Mouse (Mus musculus): ENCODE data around the gene Ndufb6. TPM values are rescaled to one million over a fixed set of nuclear protein-coding genes. Genes with fewer than 3 reads are reported as not detected.

Ndufb6 gene
- polyA plus RNA-seq, 1 experiment from 2014 or later: 310 TPM

DNA sequence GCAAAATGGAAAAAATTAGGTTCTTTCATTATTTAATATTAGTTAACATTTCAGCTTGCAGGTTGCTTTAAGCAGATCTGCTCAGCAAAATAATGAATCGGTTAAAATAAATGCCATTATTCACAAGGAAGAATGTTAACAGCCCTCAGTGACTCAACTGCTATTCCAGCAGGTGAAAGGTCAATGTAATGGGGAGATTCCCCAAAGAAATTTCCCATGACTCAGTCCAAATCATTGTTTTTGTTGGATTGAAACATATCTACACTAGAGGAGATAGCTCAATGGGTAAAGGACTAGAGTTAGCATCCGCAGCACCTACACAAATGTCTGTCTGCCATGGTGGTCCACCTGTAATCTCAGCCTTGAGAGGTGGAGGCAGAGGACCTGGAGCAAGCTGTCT is 9.8 kb upstream of the Ndufb6 start:
- no peaks in the 10 kb centered on the region for H3K36me3 ChIP-seq (replicated peaks)
- WGBS: 89% methylated on average over 2 of the region's 2 CpGs
- peaks cover 4% of the 10 kb centered on the region; the same call in 1 of the 2 replicates for H3K9me3 ChIP-seq
- H3K27me3 ChIP-seq (replicated peaks; ENCODE audit: low read depth, poor library complexity, severe bottlenecking): no peaks in the 10 kb centered on the region
- H3K4me1 ChIP-seq: no peaks in the 10 kb centered on the region
- no peak for DNase-seq (ENCODE audit: low spot score)
- no peak overlapping the region for H3K4me3 ChIP-seq
- no peak overlapping the region for H3K27ac ChIP-seq (replicated peaks)

DNA sequence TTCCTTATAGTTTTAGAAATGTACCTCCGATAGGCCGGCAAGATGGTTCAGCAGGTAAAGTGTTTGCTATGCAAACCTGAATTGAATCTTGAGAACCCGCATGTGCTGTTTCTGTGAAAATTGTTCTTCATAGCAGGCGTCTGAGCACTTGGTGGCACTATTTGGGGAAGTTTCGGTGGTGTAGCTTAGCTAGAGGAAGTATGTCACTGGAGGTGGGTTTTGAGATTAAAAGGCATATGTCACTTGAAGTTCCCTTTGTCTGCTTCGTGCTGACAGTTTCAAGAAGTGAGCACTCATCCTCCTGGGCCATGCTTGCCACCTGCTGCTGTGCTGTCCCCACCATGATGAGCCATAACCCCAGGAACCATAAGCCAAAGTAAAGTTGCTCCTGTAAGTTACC is 8.2 kb upstream of the Ndufb6 start:
- Histone ChIP-seq H3K4me1 (no peaks in the 10 kb centered on the region), H3K9me3 (peaks cover 3% of the 10 kb centered on the region; the same call in 1 of the 2 replicates), H3K27ac (replicated peaks) (no peak overlapping the region), H3K4me3 (no peak overlapping the region), H3K36me3 (replicated peaks) (no peaks in the 10 kb centered on the region), H3K27me3 (replicated peaks; ENCODE audit: low read depth, poor library complexity, severe bottlenecking) (no peaks in the 10 kb centered on the region)
- WGBS: 83% methylated on average over 6 of the region's 6 CpGs
- DNase-seq (ENCODE audit: low spot score): no peak

DNA sequence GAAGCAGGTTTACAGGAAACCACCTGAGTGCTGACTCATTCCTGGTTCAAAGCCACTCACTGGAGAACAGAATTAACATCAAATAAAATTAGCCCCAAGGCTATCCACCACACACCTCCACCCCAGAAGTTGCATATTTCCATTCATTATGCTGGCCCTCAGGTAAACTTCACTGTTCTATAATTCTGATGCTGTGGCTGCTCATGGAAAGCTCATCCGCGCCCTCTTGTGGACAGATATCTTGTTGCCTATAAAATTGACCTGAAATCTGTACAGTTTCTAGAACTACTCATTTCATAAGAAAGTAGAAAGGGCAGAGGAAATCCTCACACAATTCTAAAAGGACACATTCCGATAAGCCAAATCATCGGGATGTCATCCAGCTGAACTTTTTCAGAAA is 6.4 kb upstream of the Ndufb6 start:
- H3K36me3 ChIP-seq (replicated peaks): no peaks in the 10 kb centered on the region
- H3K9me3 ChIP-seq: peaks cover 1% of the 10 kb centered on the region; the same call in 1 of the 2 replicates
- peak; percentile 60 for DNase-seq (ENCODE audit: low spot score)
- no peak overlapping the region for H3K4me3 ChIP-seq
- no peak overlapping the region for H3K27ac ChIP-seq (replicated peaks)
- H3K4me1 ChIP-seq: no peaks in the 10 kb centered on the region
- WGBS: 22% methylated on average over 4 of the region's 4 CpGs
- H3K27me3 ChIP-seq (replicated peaks; ENCODE audit: low read depth, poor library complexity, severe bottlenecking): no peaks in the 10 kb centered on the region

DNA sequence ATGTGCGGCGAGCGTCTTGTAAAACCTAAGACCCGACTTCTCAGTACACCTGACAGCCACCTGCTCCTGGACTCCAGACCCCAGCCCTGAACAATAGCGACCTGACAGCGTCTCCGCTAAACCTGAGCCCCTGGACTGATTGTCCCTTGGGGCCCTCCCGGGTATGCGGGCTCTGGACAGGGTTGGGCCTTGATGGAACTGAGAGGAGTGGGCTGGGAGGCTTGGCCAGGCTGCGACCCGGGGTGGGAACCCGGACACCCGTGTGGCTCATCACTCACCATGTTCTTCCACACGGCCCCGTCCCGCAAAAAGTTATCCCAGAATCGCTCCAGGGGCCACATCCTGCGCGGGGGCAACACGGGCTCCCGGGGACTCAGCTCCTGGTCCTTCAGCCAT is 343 bp downstream of the Ndufb6 start:
- WGBS: under 1% methylated on average over 21 of the region's 21 CpGs
- Histone ChIP-seq H3K36me3 (replicated peaks) (peaks cover 24% of the 10 kb centered on the region), H3K4me1 (peaks cover 15% of the 10 kb centered on the region), H3K4me3 (peak overlapping the region; percentile 96), H3K27ac (replicated peaks) (peak overlapping the region; percentile 86), H3K27me3 (replicated peaks; ENCODE audit: low read depth, poor library complexity, severe bottlenecking) (no peaks in the 10 kb centered on the region), H3K9me3 (no peaks in the 10 kb centered on the region)
- DNase-seq (ENCODE audit: low spot score): no peak

DNA sequence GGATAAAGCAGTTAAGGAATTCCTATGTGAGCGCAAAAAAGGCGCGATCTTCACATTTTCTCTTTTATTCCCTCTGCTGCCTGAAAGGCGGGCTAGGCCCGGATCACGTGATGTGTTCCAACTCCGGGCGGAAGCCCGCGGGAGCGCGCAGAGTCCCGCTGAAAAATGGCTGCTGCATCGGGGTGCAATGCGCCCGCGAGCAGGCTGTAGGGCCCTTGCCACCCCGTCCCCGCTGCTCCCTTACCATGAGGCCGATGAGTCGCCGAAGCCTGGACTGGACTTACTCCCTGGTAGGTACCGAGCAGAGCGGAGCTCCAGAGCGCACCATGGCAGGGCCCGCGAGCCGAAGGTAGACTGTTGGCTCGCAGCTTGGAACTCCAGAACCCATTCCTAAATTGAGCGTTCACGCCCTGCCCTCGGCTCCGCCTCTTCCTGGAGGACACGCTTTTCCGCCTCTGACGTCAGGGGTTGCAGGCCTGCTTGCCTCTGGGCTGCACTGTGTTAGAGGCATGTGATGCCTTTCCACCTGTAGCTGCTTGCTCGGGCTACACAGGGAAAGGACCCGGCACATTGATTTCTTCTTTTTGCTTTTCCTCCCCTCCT is 9.7 kb downstream of the Ndufb6 start, which contains the start of the genes Smim27 and Topors:
Gene Smim27, plus strand, starts transcription at position 150 of the 603 bp plus-strand sequence.
Gene Topors, minus strand, starts transcription at position 421 of the 603 bp plus-strand sequence.
- H3K4me1 ChIP-seq: peaks cover 20% of the 10 kb centered on the region
- H3K4me3 ChIP-seq: peak within 1 kb of the TSS; percentile 69
- H3K27ac ChIP-seq (replicated peaks): peak within 1 kb of the TSS; percentile 97
- under 1% methylated on average over 38 of the region's 38 CpGs for WGBS
- peaks cover 61% of the 10 kb centered on the region for H3K36me3 ChIP-seq (replicated peaks)
- H3K9me3 ChIP-seq: no peaks in the 10 kb centered on the region
- peak; percentile 97 for DNase-seq (ENCODE audit: low spot score)
- no peaks in the 10 kb centered on the region for H3K27me3 ChIP-seq (replicated peaks; ENCODE audit: low read depth, poor library complexity, severe bottlenecking)

DNA sequence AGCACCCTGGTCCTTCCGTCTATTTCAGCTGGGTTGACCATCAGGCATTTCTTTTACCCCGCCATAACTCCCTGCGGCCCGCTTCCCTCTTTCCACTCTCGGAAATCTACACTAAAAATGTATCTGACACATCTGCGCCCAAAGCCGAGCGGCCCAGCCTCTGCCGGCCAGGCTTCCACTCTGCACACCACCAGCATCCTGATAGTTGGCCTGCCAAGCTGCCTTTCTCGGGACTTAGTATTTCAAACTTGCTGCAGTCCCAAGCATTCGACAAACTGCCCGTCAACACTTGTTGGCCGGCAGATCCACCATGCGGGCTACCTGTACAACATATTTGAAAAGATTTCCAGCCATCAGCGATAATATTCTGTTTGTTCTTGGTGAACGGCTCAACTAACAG is 10.4 kb downstream of the Ndufb6 start:
- Histone ChIP-seq H3K27ac (replicated peaks) (peak overlapping the region; percentile 97), H3K4me3 (peak overlapping the region; percentile 69), H3K36me3 (replicated peaks) (peaks cover 63% of the 10 kb centered on the region), H3K4me1 (peaks cover 20% of the 10 kb centered on the region), H3K27me3 (replicated peaks; ENCODE audit: low read depth, poor library complexity, severe bottlenecking) (no peaks in the 10 kb centered on the region), H3K9me3 (no peaks in the 10 kb centered on the region)
- no peak for DNase-seq (ENCODE audit: low spot score)
- under 1% methylated on average over 16 of the region's 16 CpGs for WGBS

DNA sequence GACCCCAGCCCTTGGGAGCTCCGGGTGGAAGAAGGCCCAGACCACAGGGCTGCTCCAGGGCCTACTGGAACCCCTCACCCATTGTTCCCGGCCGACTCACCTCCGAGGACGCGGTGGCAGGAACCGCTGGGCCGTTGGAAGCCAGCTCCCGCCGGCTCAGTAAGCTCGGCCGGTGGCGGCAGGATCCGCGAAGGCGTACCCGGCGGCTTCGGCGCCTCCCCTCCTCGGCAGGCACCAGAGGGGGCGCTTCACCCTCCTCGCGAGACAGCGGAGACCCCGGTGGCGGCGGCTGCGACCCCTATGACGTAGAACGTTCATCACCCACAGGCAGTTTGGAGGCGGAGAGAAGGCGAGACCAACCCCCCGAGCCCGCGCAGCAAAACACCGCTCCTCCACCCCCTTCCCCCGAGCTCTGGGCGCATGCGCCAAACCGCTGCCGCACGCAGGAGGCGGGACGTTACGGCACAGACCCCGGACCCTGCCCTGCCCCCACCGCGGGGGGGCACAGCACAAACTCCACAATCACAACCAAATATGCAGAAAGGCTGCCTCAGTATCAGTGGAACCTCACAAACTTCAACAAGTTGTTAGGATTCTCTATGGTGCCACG is 10.9 kb downstream of the Ndufb6 start:
- H3K4me3 ChIP-seq: peak overlapping the region; percentile 69
- peaks cover 62% of the 10 kb centered on the region for H3K36me3 ChIP-seq (replicated peaks)
- WGBS: under 1% methylated on average over 50 of the region's 50 CpGs
- DNase-seq (ENCODE audit: low spot score): peak; percentile 98
- H3K27me3 ChIP-seq (replicated peaks; ENCODE audit: low read depth, poor library complexity, severe bottlenecking): no peaks in the 10 kb centered on the region
- H3K9me3 ChIP-seq: no peaks in the 10 kb centered on the region
- peaks cover 20% of the 10 kb centered on the region for H3K4me1 ChIP-seq
- peak overlapping the region; percentile 97 for H3K27ac ChIP-seq (replicated peaks)

DNA sequence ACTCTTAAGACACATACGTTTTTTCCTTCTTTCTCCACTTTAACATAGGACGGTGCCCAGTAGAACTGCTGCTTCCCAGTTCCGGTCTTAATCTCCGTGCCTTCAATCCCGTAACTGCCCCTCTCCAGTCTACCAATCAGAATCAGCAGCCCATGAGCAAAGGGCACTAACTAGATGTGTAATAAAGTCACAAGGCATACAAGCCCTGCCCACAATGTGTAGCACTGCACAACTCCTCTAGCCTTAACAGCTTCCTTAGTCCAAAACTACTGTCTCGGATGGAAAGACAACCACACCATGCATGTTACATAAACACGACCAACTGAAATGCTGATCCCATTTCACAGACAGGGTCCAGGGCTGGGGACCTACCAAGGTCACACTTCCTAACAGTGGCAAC is 11.5 kb downstream of the Ndufb6 start:
- peaks cover 20% of the 10 kb centered on the region for H3K4me1 ChIP-seq
- no peaks in the 10 kb centered on the region for H3K9me3 ChIP-seq
- H3K27ac ChIP-seq (replicated peaks): peak overlapping the region; percentile 97
- peaks cover 63% of the 10 kb centered on the region for H3K36me3 ChIP-seq (replicated peaks)
- WGBS: 74% methylated on average over 7 of the region's 7 CpGs
- no peak for DNase-seq (ENCODE audit: low spot score)
- H3K4me3 ChIP-seq: peak overlapping the region; percentile 69
- H3K27me3 ChIP-seq (replicated peaks; ENCODE audit: low read depth, poor library complexity, severe bottlenecking): no peaks in the 10 kb centered on the region

DNA sequence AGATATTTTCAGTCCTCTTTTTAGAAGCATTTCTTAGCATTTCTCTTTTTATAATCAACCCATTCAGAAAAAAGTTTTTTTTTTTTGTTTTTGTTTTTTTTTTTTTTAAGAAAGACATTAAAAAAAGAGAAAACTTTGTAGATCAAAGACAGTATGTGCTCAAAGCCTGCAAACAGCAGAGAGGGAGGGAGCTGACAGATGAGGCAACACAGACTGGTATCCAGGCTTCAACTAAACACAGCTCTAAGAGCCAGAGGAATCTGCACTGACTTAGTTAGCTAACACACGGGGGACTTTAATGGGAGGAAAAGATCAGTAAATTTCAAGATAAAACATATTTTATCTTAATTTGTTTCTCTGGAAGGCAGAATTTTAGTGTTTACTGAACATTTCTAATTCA is 14.9 kb downstream of the Ndufb6 start:
- Histone ChIP-seq H3K9me3 (no peaks in the 10 kb centered on the region), H3K4me3 (no peak overlapping the region), H3K27me3 (replicated peaks; ENCODE audit: low read depth, poor library complexity, severe bottlenecking) (no peaks in the 10 kb centered on the region), H3K27ac (replicated peaks) (no peak overlapping the region), H3K36me3 (replicated peaks) (peaks cover 86% of the 10 kb centered on the region), H3K4me1 (peaks cover 20% of the 10 kb centered on the region)
- no peak for DNase-seq (ENCODE audit: low spot score)
- 87% methylated on average over 1 of the region's 1 CpGs for WGBS

DNA sequence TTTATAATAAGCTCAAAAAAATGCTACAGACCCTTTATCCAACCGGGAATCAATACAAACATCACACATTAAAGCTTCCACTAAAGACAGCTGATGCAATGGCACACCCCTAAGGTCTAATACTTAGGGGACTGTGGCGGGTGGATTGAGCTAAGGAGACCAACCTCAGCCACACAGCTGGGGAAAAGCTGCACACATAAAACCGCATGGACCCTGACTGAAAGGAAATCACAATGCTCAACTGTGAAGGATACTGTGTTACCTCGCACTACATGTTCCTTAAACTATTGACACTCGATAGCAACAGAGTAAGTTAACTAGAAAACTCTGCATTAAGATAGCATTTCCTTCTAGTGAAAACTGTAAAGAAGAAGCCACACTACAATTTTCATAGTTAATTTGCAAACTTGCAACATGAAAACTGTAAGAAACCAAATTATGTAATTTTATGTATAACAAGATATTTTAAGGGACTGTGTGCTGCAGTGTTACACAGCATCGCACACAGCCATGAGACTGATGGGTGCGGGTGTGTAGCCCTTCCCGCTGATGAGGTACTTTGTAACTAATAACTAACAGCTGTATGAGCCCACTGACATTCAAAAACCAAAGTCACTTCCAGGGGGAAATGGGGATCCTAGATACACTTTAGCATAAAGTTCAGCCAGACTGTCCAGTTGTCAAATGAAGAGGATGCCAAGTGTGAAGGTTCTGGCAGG is 24.7 kb downstream of the Ndufb6 start:
- no peak overlapping the region for H3K4me3 ChIP-seq
- WGBS: 83% methylated on average over 8 of the region's 8 CpGs
- H3K27me3 ChIP-seq (replicated peaks; ENCODE audit: low read depth, poor library complexity, severe bottlenecking): no peaks in the 10 kb centered on the region
- H3K9me3 ChIP-seq: no peaks in the 10 kb centered on the region
- H3K4me1 ChIP-seq: no peaks in the 10 kb centered on the region
- no peak for DNase-seq (ENCODE audit: low spot score)
- no peak overlapping the region for H3K27ac ChIP-seq (replicated peaks)
- peaks cover 29% of the 10 kb centered on the region for H3K36me3 ChIP-seq (replicated peaks)

DNA sequence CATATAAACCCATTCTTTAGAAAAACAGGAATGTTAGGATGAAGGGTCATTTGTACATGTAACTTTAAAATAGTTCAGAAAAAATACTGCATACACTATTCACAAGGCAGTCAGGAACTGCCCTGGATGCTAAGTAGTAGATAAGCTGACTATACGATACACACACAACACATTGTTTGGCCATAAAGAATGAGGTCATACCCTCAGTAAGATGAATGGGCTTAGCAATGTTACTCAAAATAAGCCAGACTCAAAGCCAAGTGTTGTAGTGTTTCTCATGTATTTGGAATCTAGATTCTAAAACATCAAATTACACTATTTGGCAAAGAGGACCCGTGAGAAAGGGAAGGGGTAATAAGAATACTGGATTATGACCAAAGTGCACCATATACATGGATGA is 25.5 kb downstream of the Ndufb6 start:
- no peak for DNase-seq (ENCODE audit: low spot score)
- no peaks in the 10 kb centered on the region for H3K4me1 ChIP-seq
- WGBS: 97% methylated on average over 2 of the region's 2 CpGs

DNA sequence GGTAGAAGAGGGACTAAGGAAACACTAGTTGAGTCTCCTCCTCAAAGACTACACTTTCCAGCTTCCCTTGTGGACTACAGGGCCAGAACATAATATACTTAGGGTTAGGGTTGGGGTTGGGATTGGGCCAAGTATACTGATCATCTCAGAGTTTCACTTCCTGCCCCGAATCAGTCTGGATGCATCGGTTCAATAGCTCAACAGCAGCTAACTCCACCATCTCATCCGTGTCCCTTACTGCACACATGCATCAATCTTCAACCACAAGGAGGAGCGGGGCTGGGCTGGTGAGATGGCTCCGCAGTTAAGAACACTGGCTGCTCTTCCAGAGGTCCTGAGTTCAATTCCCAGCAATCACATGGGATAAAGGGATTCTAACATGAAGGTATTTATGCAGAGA is 28.2 kb downstream of the Ndufb6 start:
- no peak overlapping the region for H3K27ac ChIP-seq (replicated peaks)
- no peaks in the 10 kb centered on the region for H3K27me3 ChIP-seq (replicated peaks; ENCODE audit: low read depth, poor library complexity, severe bottlenecking)
- no peak for DNase-seq (ENCODE audit: low spot score)
- no peaks in the 10 kb centered on the region for H3K4me1 ChIP-seq
- H3K4me3 ChIP-seq: no peak overlapping the region
- H3K9me3 ChIP-seq: no peaks in the 10 kb centered on the region
- WGBS: 89% methylated on average over 5 of the region's 5 CpGs
- no peaks in the 10 kb centered on the region for H3K36me3 ChIP-seq (replicated peaks)

More for the DNA sequence above, 25.5 kb downstream of the Ndufb6 start:
- Histone ChIP-seq H3K27ac (replicated peaks) (no peak overlapping the region), H3K36me3 (replicated peaks) (peaks cover 21% of the 10 kb centered on the region), H3K4me3 (no peak overlapping the region), H3K9me3 (no peaks in the 10 kb centered on the region), H3K27me3 (replicated peaks; ENCODE audit: low read depth, poor library complexity, severe bottlenecking) (no peaks in the 10 kb centered on the region)

DNA sequence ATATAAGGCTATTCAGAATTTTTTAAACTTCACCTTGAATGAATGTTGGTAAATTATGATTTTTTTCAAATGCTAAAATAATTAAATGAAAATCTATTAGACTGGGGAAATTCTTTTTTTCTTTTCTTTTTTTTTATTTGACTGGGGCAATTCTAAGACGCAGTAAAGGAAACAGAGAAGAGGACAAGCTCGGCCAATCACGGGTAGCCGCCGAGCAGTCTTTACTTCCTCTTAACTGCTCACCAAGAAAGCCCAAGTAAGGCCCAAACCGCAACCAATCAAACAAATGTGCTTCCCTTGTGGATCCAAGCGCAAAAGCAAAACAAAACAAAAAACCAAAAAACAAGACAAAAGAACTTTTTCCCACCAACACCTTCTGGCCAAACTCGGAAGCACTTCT is 35.2 kb downstream of the Ndufb6 start:
- Histone ChIP-seq H3K9me3 (no peaks in the 10 kb centered on the region), H3K4me1 (peaks cover 11% of the 10 kb centered on the region), H3K27me3 (replicated peaks; ENCODE audit: low read depth, poor library complexity, severe bottlenecking) (no peaks in the 10 kb centered on the region), H3K27ac (replicated peaks) (no peak overlapping the region), H3K4me3 (no peak overlapping the region), H3K36me3 (replicated peaks) (no peaks in the 10 kb centered on the region)
- no peak for DNase-seq (ENCODE audit: low spot score)
- WGBS: 86% methylated on average over 8 of the region's 8 CpGs

All from embryonic facial prominence, embryonic 10.5 days (tissue).